Mouse (Mus musculus) stomach, postnatal 0 days (tissue): ENCODE results near the gene Cd300lg. TPM values are rescaled to one million over a fixed set of nuclear protein-coding genes. Genes with fewer than 3 reads are reported as not detected.

ENCODE experiments used
- ATAC-seq: fragments of 200-750 bp; cut with Nextera tagmentation; 2 replicates; pipeline ENCODE4 v1.8.0; 2017; ENCODE audit not compliant: low FRiP score, low TSS enrichment
- DNase-seq: peaks from one replicate; pipeline ENCODE4 v3.0.0-alpha.2; 2016; ENCODE audit warnings: low spot score
- H3K27ac ChIP-seq: fragments of 300-500 bp; sonication (generic); replicated peaks from 2 replicates; pipeline ENCODE4 v1.5.1; 2014; ENCODE audit warnings: mild to moderate bottlenecking, control low read depth
- H3K27me3 ChIP-seq: fragments of 300-500 bp; sonication (generic); 2 replicates; pipeline ENCODE4 v1.6.1; 2014; ENCODE audit warnings: low read length; ENCODE audit not compliant: control insufficient read depth, insufficient read depth
- H3K36me3 ChIP-seq: fragments of 300-500 bp; sonication (generic); 2 replicates; pipeline ENCODE4 v1.6.1; 2014; ENCODE audit warnings: low read length, mixed read lengths; ENCODE audit not compliant: control insufficient read depth, insufficient read depth
- H3K4me1 ChIP-seq: fragments of 300-500 bp; sonication (generic); replicated peaks from 2 replicates; pipeline ENCODE4 v1.6.1; 2014; ENCODE audit warnings: antibody characterized with exemption; ENCODE audit not compliant: control insufficient read depth, insufficient read depth
- H3K4me2 ChIP-seq: fragments of 300-500 bp; sonication (generic); replicated peaks from 2 replicates; pipeline ENCODE4 v1.6.1; 2014; ENCODE audit warnings: low read depth, mild to moderate bottlenecking, control low read depth, moderate library complexity
- H3K4me3 ChIP-seq: fragments of 300-500 bp; sonication (generic); 2 replicates; pipeline ENCODE4 v1.5.1; 2014; ENCODE audit warnings: low read depth, low read length, control low read depth
- H3K9ac ChIP-seq: fragments of 300-500 bp; sonication (generic); 2 replicates; pipeline ENCODE4 v1.6.1; 2014; ENCODE audit warnings: mild to moderate bottlenecking, low read length, control low read depth, mixed read lengths
- H3K9me3 ChIP-seq: fragments of 300-500 bp; sonication (generic); 2 replicates; pipeline ENCODE4 v1.6.1; 2016; ENCODE audit warnings: low read length; ENCODE audit not compliant: control insufficient read depth
- CTCF ChIP-seq: IDR thresholded peaks from 2 replicates; pipeline ENCODE4 v1.5.1; 2016; ENCODE audit warnings: antibody characterized with exemption, low read depth, mild to moderate bottlenecking, moderate library complexity
- EP300 ChIP-seq: optimal IDR thresholded peaks from 2 replicates; pipeline ENCODE3; 2016; ENCODE audit warnings: antibody characterized with exemption
- WGBS: fragments of 180-500 bp; shearing (Covaris S2); extraction: QIAGEN DNeasy Blood & Tissue Kit; methylation state at CpG from one replicate; pipeline ENCODE4 v1.1.7; 2014; 5-methylcytosine and 5-hydroxymethylcytosine counted together
- polyA plus RNA-seq: library from polyadenylated mRNA; unstranded; fragments of >200 nt; fragmentation: Nextera tagmentation; extraction: Ambion mirVana; gene quantifications from 2 replicates; pipeline ENCODE4 v1.2.1, GENCODE M21; 2015

Cd300lg gene
- polyA plus RNA-seq, 1 experiment from 2014 or later = 3.4 TPM

GRCm38 (mm10) chr11:102070426-102070825 is 29.1 kb downstream of the Cd300lg start:
- no peaks in the 10 kb centered on the region for H3K27me3 ChIP-seq
- no peak overlapping the region for H3K27ac ChIP-seq
- 26% methylated on average over 11 of the region's 13 CpGs for WGBS
- no peak for TF ChIP-seq CTCF
- no peak for TF ChIP-seq EP300
- ATAC-seq (no peak), DNase-seq (no peak)
- H3K9ac ChIP-seq = no peak overlapping the region
- peak overlapping the region; percentile 11; the same call in 1 of the 2 replicates for H3K4me2 ChIP-seq
- no peaks in the 10 kb centered on the region for H3K4me1 ChIP-seq
- no peaks in the 10 kb centered on the region for H3K9me3 ChIP-seq
- no peaks in the 10 kb centered on the region for H3K36me3 ChIP-seq
- H3K4me3 ChIP-seq = no peak overlapping the region

- no peaks in the 10 kb centered on the region for H3K27me3 ChIP-seq
- no peaks in the 10 kb centered on the region for H3K4me1 ChIP-seq
- no peak overlapping the region for H3K4me2 ChIP-seq
- H3K27ac ChIP-seq = no peak overlapping the region
- H3K9ac ChIP-seq = no peak overlapping the region
- WGBS = 66% methylated on average over 5 of the region's 5 CpGs
- ATAC-seq = no peak
- no peak for DNase-seq
- no peaks in the 10 kb centered on the region for H3K9me3 ChIP-seq
- TF ChIP-seq CTCF (no peak), EP300 (no peak)
- H3K36me3 ChIP-seq = no peaks in the 10 kb centered on the region; the same call in 1 of the 2 replicates
- no peak overlapping the region for H3K4me3 ChIP-seq
Observed at GRCm38 (mm10) chr11:102072729-102073128, 31.4 kb downstream of the Cd300lg start.

- no peak overlapping the region for H3K27ac ChIP-seq
- 81% methylated on average over 14 of the region's 14 CpGs for WGBS
- no peak for DNase-seq
- no peak overlapping the region for H3K9ac ChIP-seq
- TF ChIP-seq CTCF (no peak), EP300 (no peak)
- H3K4me3 ChIP-seq = no peak overlapping the region
- H3K9me3 ChIP-seq = no peaks in the 10 kb centered on the region
- no peaks in the 10 kb centered on the region for H3K4me1 ChIP-seq
- ATAC-seq = no peak
- no peaks in the 10 kb centered on the region; the same call in 1 of the 2 replicates for H3K36me3 ChIP-seq
- H3K27me3 ChIP-seq = no peaks in the 10 kb centered on the region
- H3K4me2 ChIP-seq = no peak overlapping the region
Observed at GRCm38 (mm10) chr11:102073722-102074121, 32.4 kb downstream of the Cd300lg start.

GRCm38 (mm10) chr11:102082322-102082721 is 41.0 kb downstream of the Cd300lg start:
- Histone ChIP-seq H3K4me1 (no peaks in the 10 kb centered on the region), H3K9me3 (no peaks in the 10 kb centered on the region), H3K36me3 (no peaks in the 10 kb centered on the region), H3K4me2 (peak overlapping the region; percentile 62), H3K27ac (no peak overlapping the region), H3K27me3 (no peaks in the 10 kb centered on the region), H3K9ac (peak overlapping the region; percentile 50), H3K4me3 (peak overlapping the region; percentile 31)
- peak; percentile 81 for DNase-seq
- TF ChIP-seq CTCF = no peak; the same call in 1 of the 2 replicates
- TF ChIP-seq EP300 = no peak
- 1% methylated on average over 17 of the region's 18 CpGs for WGBS
- ATAC-seq = peak; percentile 72; the same call in 1 of the 2 replicates

GRCm38 (mm10) chr11:102083193-102083592 is 41.9 kb downstream of the Cd300lg start:
- Histone ChIP-seq H3K4me2 (no peak overlapping the region), H3K36me3 (no peaks in the 10 kb centered on the region), H3K27me3 (no peaks in the 10 kb centered on the region), H3K4me3 (no peak overlapping the region), H3K27ac (no peak overlapping the region), H3K4me1 (no peaks in the 10 kb centered on the region), H3K9ac (no peak overlapping the region), H3K9me3 (no peaks in the 10 kb centered on the region)
- no peak for ATAC-seq
- WGBS = 57% methylated on average over 4 of the region's 4 CpGs
- TF ChIP-seq CTCF (no peak), EP300 (no peak)
- DNase-seq = no peak

- Histone ChIP-seq H3K9ac (no peak overlapping the region), H3K4me3 (no peak overlapping the region), H3K27me3 (no peaks in the 10 kb centered on the region), H3K36me3 (no peaks in the 10 kb centered on the region), H3K9me3 (no peaks in the 10 kb centered on the region), H3K4me1 (no peaks in the 10 kb centered on the region), H3K27ac (no peak overlapping the region), H3K4me2 (no peak overlapping the region)
- no peak for TF ChIP-seq EP300
- no peak for TF ChIP-seq CTCF
- WGBS = 63% methylated on average over 7 of the region's 7 CpGs
- no peak for DNase-seq
- ATAC-seq = no peak
Observed at GRCm38 (mm10) chr11:102084159-102084558, 42.9 kb downstream of the Cd300lg start.
